In genomic region chr9:103246526-103247168, GRCm38 (mm10) we compare ENCODE assay signal across 1 mouse cellular context.
TF ChIP-seq lines count a peak whose summit lies in the region.

No protein-coding gene starts in this region.

TF ChIP-seq in CH12.LX, 34 proteins besides CTCF, POLR2A, EP300 and RAD21:
- peak; percentile 50 for TF ChIP-seq BHLHE40 (IDR thresholded peaks at IDR 0.05; ENCODE audit: low read depth, low read length)
- no peak for TF ChIP-seq NRF1 (IDR thresholded peaks at IDR 0.05; ENCODE audit: low read depth, low read length)
- no peak for TF ChIP-seq PAX5 (IDR thresholded peaks at IDR 0.05; ENCODE audit: low read length)
- TF ChIP-seq JUND (conservative IDR thresholded peaks at IDR 0.05; ENCODE audit: low read depth, low read length): no peak
